Comparison of ENCODE assay signal across 16 mouse cellular contexts in genomic region chr1:75253029-75253428, GRCm38 (mm10). TPM values are rescaled to one million over a fixed set of nuclear protein-coding genes. Genes with fewer than 3 reads are reported as not detected.
DNase-seq lines count a peak whose midpoint lies in the region; ATAC-seq lines count a peak whose summit lies in the region.
"Had no signal": no experiment of that assay in that cellular context is flagged by ENCODE, and none has a peak within 500 bp of the region (broad histone marks: within the 10 kb centered on the region; RNA-seq: fewer than 3 reads in every experiment).

No protein-coding gene starts in this region.

- no peak for ATAC-seq in CD4-positive, CD25-positive, alpha-beta regulatory T cell, adult 4 months

- DNase-seq in CD4-positive, CD25-positive, alpha-beta regulatory T cell, adult 2 months (ENCODE audit: low read depth, low spot score), result peak; percentile 24
- peak; percentile 28 for DNase-seq in kidney, postnatal 10 days
- no peak for DNase-seq in kidney, adult 8-10 months
- DNase-seq in thymus, postnatal 4 days, result peak; percentile 29
- no peak for DNase-seq in thymus, postnatal 0 days (ENCODE audit: low spot score)
- DNase-seq in spleen, postnatal 36 days (ENCODE audit: low spot score in 2 of 2), result no peak
- no peak for DNase-seq in left cerebral cortex, adult 18-20 months (ENCODE audit: low spot score in 2 of 2)
- DNase-seq: gastrocnemius, postnatal 25 days; lung, postnatal 4 days; right cerebral cortex, postnatal 25 days had no signal

RNA-seq across cellular contexts. Expression of gene Ptprn, which starts 11.3 kb away (rescaled TPM):
- under 1 TPM; 0.22 to 0.61 TPM for polyA plus RNA-seq in CD4-positive, CD25-positive, alpha-beta regulatory T cell, adult 4 months (2017; shearing (Covaris generic))
- 0.98 and 1.1 TPM in 2 replicates for polyA plus RNA-seq in thymus, postnatal 0 days (2015; fragmentation: Nextera tagmentation; extraction: Ambion mirVana)
- total RNA-seq in left cerebral cortex, adult 18-20 months (2021), result 100 to 1,000 TPM; 480 to 486 TPM
- total RNA-seq: gastrocnemius, postnatal 25 days; neutrophil, adult 5-6 weeks had no signal

RNA-seq across cellular contexts. Expression of gene Dnajb2, which starts 16.8 kb away (rescaled TPM):
- 10 to 100 TPM in 1 of 2 experiments, 1 to 10 TPM in 1; 10.0 to 10.3 TPM for polyA plus RNA-seq in CD4-positive, CD25-positive, alpha-beta regulatory T cell, adult 4 months (2017; shearing (Covaris generic))
- 14.2 and 14.7 TPM in 2 replicates for polyA plus RNA-seq in thymus, postnatal 0 days (2015; fragmentation: Nextera tagmentation; extraction: Ambion mirVana)
- 100 to 1,000 TPM; 107 to 116 TPM for total RNA-seq in left cerebral cortex, adult 18-20 months (2021)

RNA-seq across cellular contexts. Expression of gene A630095N17Rik, which starts 21.1 kb away (rescaled TPM):
- polyA plus RNA-seq in CD4-positive, CD25-positive, alpha-beta regulatory T cell, adult 4 months (2017; shearing (Covaris generic)), result not detected
- polyA plus RNA-seq in thymus, postnatal 0 days (2015; fragmentation: Nextera tagmentation; extraction: Ambion mirVana), result 0.78 and 0.96 TPM in 2 replicates
- total RNA-seq in left cerebral cortex, adult 18-20 months (2021), result not detected
- total RNA-seq: gastrocnemius, postnatal 25 days; layer of hippocampus, postnatal 10 days; neutrophil, adult 5-6 weeks had no signal
- polyA plus RNA-seq: hindbrain, embryonic 15.5 days; kidney, embryonic 16.5 days; limb, embryonic 14.5 days had no signal

RNA-seq across cellular contexts. Expression of gene Resp18, which starts 25.2 kb away (rescaled TPM):
- polyA plus RNA-seq in CD4-positive, CD25-positive, alpha-beta regulatory T cell, adult 4 months (2017; shearing (Covaris generic)), result not detected
- 1.5 and 1.7 TPM in 2 replicates for polyA plus RNA-seq in thymus, postnatal 0 days (2015; fragmentation: Nextera tagmentation; extraction: Ambion mirVana)
- total RNA-seq in left cerebral cortex, adult 18-20 months (2021), result 100 to 1,000 TPM; 169 to 185 TPM
- total RNA-seq: gastrocnemius, postnatal 25 days; neutrophil, adult 5-6 weeks had no signal

RNA-seq across cellular contexts. Expression of gene Tuba4a, which starts 33.4 kb away (rescaled TPM):
- 100 to 1,000 TPM; 141 to 164 TPM for polyA plus RNA-seq in CD4-positive, CD25-positive, alpha-beta regulatory T cell, adult 4 months (2017; shearing (Covaris generic))
- 170 and 193 TPM in 2 replicates for polyA plus RNA-seq in thymus, postnatal 0 days (2015; fragmentation: Nextera tagmentation; extraction: Ambion mirVana)
- 100 to 1,000 TPM; 630 to 703 TPM for total RNA-seq in left cerebral cortex, adult 18-20 months (2021)

Comparison
In these comparisons a context has a peak if more than half of its experiments do, and no peak if none do; other contexts are left out.
1. DNase-seq: peak in CD4-positive, CD25-positive, alpha-beta regulatory T cell, adult 2 months (single experiment), kidney, postnatal 10 days (single experiment) and thymus, postnatal 4 days (single experiment); none in kidney, adult 8-10 months (0 of 2), thymus, postnatal 0 days (single experiment), spleen, postnatal 36 days (0 of 2) and left cerebral cortex, adult 18-20 months (0 of 2).